Mouse (Mus musculus) stomach, postnatal 0 days (tissue): ENCODE results near the gene Elf1.
A peak's percentile ranks its signal among the peaks of the same experiment; 100 is the strongest.

ENCODE experiments used
- CTCF ChIP-seq: IDR thresholded peaks from 2 replicates; pipeline ENCODE4 v1.5.1; 2016; ENCODE audit warnings: antibody characterized with exemption, low read depth, mild to moderate bottlenecking, moderate library complexity
- EP300 ChIP-seq: optimal IDR thresholded peaks from 2 replicates; pipeline ENCODE3; 2016; ENCODE audit warnings: antibody characterized with exemption

GRCm38 (mm10) chr14:79617121-79617828 lies 136.3 kb downstream of the Elf1 start:
- peak; percentile 77 for TF ChIP-seq CTCF
- no peak for TF ChIP-seq EP300
